Mouse (Mus musculus) limb, embryonic 10.5 days (tissue): ENCODE measurements around the gene Zc3h10. TPM values are rescaled to one million over a fixed set of nuclear protein-coding genes. Genes with fewer than 3 reads are reported as not detected.
"Not testable (repeated sequence)": the region's sequence is repeated elsewhere in the genome, so short reads cannot be mapped to it uniquely, and the experiment has no call there.

Source experiments
- DNase-seq: peaks from one replicate; pipeline ENCODE4 v3.0.0-alpha.2; 2017; ENCODE audit warnings: low spot score
- H3K27ac ChIP-seq: fragments of 300-500 bp; sonication (generic); 2 replicates; pipeline ENCODE4 v1.5.1; 2016; ENCODE audit warnings: mild to moderate bottlenecking
- H3K27me3 ChIP-seq: fragments of 300-500 bp; sonication (generic); 2 replicates; pipeline ENCODE4 v1.6.1; 2016; ENCODE audit warnings: low read depth, mild to moderate bottlenecking; ENCODE audit not compliant: poor library complexity, severe bottlenecking
- H3K36me3 ChIP-seq: fragments of 300-500 bp; sonication (generic); 2 replicates; pipeline ENCODE4 v1.6.1; 2016; ENCODE audit warnings: mild to moderate bottlenecking, moderate library complexity
- H3K4me1 ChIP-seq: fragments of 300-500 bp; sonication (generic); 2 replicates; pipeline ENCODE4 v1.6.1; 2016
- H3K4me3 ChIP-seq: fragments of 300-500 bp; sonication (generic); 2 replicates; pipeline ENCODE4 v1.5.1; 2016; ENCODE audit warnings: mild to moderate bottlenecking, moderate library complexity
- H3K9me3 ChIP-seq: fragments of 300-500 bp; sonication (generic); replicated peaks from 2 replicates; pipeline ENCODE4 v1.6.1; 2016; ENCODE audit warnings: mild to moderate bottlenecking
- WGBS: fragments of 180-500 bp; shearing (Covaris S2); methylation state at CpG from one replicate; pipeline ENCODE4 v1.1.7; 2016; 5-methylcytosine and 5-hydroxymethylcytosine counted together
- polyA plus RNA-seq: library from polyadenylated mRNA; unstranded; fragments of >200 nt; fragmentation: Nextera tagmentation; extraction: Ambion mirVana; gene quantifications from 2 replicates; pipeline ENCODE4 v1.2.1, GENCODE M21; 2016

The Zc3h10 gene
- polyA plus RNA-seq, 1 experiment from 2014 or later: 15.4 TPM

DNA sequence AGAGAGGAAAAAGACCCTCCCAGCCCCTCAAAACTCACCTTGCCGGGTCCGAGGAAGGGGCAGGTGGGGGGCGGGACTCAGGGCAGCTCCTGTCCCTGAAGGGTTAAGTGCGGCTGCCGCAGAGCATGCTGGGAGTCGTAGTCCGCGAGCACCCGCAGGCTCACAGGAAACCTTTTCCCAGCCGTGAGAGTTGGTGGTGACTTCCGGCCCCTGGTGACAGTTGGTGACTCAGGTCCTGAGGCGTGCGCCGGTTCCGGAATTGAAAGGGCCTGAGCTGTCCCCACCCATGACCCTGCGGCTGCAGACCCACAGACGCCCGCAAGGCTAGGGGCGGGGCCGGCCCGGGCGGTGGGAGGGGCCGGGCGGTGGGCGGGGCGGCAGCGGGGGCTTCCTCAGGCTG, 49.0 kb downstream of the Zc3h10 start, which contains the start of gene Myl6b:
Gene Myl6b, minus strand, starts transcription at position 96 of the 400 bp plus-strand sequence.
- Histone ChIP-seq H3K4me1 (peaks cover 33% of the 10 kb centered on the region), H3K9me3 (no peaks in the 10 kb centered on the region), H3K27ac (peak within 1 kb of the TSS; percentile 85), H3K27me3 (peaks cover 7% of the 10 kb centered on the region), H3K36me3 (0 out of 2 replicates have a peak, but pooled peaks cover 3% of the 10 kb centered on the region), H3K4me3 (peak within 1 kb of the TSS; percentile 65)
- under 1% methylated on average over 27 of the region's 27 CpGs for WGBS
- DNase-seq: peak; percentile 97

DNA sequence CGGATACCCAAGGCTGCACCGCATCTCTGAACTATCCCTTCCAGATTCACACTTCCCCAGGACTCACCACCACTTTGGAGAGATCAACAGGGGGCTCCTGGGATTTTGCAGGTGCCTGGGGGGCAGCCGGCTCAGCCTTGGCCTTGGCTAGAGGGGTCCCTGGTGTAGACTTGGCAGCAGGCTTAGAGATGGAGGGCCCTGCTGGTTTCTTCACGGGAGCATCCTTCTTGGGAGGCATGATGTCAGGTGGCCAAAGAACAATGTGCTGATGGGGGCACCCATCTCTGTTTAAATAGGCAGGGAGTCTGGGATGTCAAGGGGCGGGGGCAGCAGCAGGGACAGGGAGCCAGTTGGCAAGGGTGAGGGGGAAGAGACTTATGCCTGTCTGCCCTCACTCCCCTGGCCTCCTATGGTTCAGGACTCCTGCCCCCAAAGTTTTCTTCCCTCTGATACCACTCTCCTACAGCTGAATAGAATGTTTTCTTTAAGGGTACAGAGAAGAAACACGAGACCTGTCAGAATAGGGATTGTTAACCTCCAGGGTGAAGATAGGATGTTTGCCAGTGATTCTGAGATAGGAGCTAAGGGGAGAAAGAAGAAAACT, 50.3 kb downstream of the Zc3h10 start:
- Histone ChIP-seq H3K27me3 (peaks cover 7% of the 10 kb centered on the region), H3K36me3 (peaks cover 2% of the 10 kb centered on the region; the same call in 1 of the 2 replicates), H3K4me3 (peak overlapping the region; percentile 14; the same call in 1 of the 2 replicates), H3K4me1 (peaks cover 40% of the 10 kb centered on the region), H3K27ac (no peak overlapping the region), H3K9me3 (no peaks in the 10 kb centered on the region)
- 45% methylated on average over 6 of the region's 6 CpGs for WGBS
- DNase-seq: no peak

GRCm38 (mm10) chr10:128496509-128497077, 51.0 kb downstream of the Zc3h10 start:
- WGBS: 43% methylated on average over 6 of the region's 6 CpGs
- Histone ChIP-seq H3K36me3 (peaks cover 9% of the 10 kb centered on the region), H3K27ac (no peak overlapping the region), H3K9me3 (no peaks in the 10 kb centered on the region), H3K4me1 (peaks cover 46% of the 10 kb centered on the region), H3K4me3 (peak overlapping the region; percentile 14; the same call in 1 of the 2 replicates), H3K27me3 (peaks cover 7% of the 10 kb centered on the region)
- DNase-seq: no peak

DNA sequence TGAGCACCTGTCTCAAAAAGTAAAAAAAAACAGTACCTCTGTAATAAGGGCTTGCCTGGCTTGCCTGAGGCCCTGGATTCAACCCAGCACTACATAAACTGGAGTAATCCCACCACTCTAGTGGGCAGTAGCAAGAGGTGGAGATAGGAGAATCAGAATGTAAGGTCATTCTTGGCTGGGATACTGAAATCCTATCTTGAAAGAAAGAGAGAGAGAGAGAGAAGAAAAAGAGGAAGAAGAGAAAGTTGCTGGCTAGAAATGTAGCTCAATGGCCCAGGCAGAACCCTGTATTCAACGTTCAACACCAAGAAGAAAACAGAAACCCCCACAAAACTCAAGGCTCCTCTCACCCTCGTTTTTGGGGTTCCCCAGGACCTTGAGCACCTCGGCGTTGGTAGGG, 51.7 kb downstream of the Zc3h10 start:
- 77% methylated on average over 4 of the region's 4 CpGs for WGBS
- Histone ChIP-seq H3K9me3 (no peaks in the 10 kb centered on the region), H3K36me3 (peaks cover 16% of the 10 kb centered on the region), H3K27ac (no peak overlapping the region), H3K4me1 (peaks cover 53% of the 10 kb centered on the region), H3K4me3 (no peak overlapping the region), H3K27me3 (peaks cover 7% of the 10 kb centered on the region)
- DNase-seq: no peak

GRCm38 (mm10) chr10:128495270-128495669, 52.3 kb downstream of the Zc3h10 start:
- Histone ChIP-seq H3K36me3 (peaks cover 22% of the 10 kb centered on the region), H3K4me3 (peak overlapping the region; percentile 65), H3K4me1 (peaks cover 54% of the 10 kb centered on the region), H3K27me3 (peaks cover 7% of the 10 kb centered on the region), H3K27ac (no peak overlapping the region), H3K9me3 (no peaks in the 10 kb centered on the region)
- DNase-seq: no peak
- 88% methylated on average over 2 of the region's 2 CpGs for WGBS

GRCm38 (mm10) chr10:128494667-128495245, 52.8 kb downstream of the Zc3h10 start:
- WGBS: 62% methylated on average over 11 of the region's 11 CpGs
- Histone ChIP-seq H3K27me3 (peaks cover 7% of the 10 kb centered on the region), H3K4me1 (peaks cover 54% of the 10 kb centered on the region), H3K4me3 (peak overlapping the region; percentile 65), H3K36me3 (peaks cover 27% of the 10 kb centered on the region), H3K9me3 (no peaks in the 10 kb centered on the region), H3K27ac (peak overlapping the region; percentile 90)
- no peak for DNase-seq

DNA sequence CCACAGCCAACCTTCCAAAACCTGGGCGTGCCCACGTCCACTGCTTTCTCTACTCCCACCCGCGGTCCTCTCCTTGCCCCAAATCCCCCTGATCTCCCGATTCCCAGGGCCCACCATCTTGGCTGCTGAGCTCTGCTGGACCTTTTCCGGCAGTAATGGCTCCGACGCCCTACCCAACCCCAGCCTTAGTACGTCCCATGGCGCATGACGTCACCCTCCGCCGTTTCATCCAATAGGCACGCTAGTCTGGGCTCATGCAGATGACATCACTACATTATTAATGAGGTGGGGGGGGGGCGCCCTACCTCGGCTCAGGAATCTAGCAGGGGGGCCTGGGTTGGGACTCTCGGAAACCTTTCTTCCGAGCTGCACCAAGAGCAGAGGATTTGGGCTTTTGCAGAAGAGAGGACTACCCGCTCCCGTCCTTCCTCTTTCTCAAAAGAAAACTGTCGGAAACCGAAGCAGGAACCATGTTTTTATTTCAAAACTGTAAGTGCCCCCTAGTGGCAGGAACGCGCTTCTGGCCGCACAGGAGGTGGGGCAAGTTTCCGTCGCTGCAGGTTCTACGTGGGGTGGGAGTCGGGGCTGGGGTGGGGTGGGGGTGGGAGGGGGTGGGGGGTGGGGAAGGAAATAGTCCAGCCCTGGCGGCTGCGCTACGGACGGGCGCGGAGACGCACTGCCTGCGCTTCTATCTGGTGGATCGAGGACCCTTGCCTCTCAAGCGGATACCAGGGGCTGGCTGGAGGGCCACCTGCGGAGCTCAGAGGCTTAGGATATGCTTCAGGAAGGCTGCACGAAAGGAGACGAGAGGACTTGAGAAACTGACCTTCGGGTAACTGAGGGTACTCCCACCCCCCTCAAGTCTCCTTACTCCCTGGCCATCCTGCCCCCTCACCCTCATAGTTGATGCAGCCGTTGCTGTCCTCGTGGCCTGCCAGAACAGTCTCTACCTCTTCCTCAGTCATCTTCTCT, 53.6 kb downstream of the Zc3h10 start, which contains the start of gene Myl6:
Gene Myl6, minus strand, starts transcription at position 451 of the 972 bp plus-strand sequence.
- WGBS: under 1% methylated on average over 45 of the region's 45 CpGs
- peak within 1 kb of the TSS; percentile 65 for H3K4me3 ChIP-seq

DNA sequence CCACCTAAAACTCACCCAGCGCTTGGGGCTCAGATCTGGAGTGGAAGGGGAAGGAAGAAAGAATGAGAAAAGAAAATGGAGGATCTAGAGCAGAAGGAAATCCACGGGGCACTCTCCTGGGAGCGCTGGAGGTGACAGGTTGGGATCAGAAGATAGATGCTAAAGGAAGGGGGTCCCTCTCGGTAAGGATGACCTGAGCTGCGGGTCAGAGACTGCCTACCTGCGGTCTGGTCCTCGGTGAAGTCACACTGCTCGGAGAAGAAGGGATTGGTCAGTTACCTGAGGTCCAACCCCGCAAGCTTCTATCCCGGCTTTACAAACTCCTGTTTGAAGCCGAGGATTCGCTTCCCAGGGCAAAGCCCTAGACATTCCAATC, 54.3 kb downstream of the Zc3h10 start:
- H3K9me3 ChIP-seq: no peaks in the 10 kb centered on the region
- peaks cover 7% of the 10 kb centered on the region for H3K27me3 ChIP-seq
- WGBS: 0% methylated on average over 12 of the region's 12 CpGs
- peaks cover 42% of the 10 kb centered on the region for H3K36me3 ChIP-seq
- DNase-seq: peak; percentile 47
- H3K27ac ChIP-seq: peak overlapping the region; percentile 90
- peaks cover 46% of the 10 kb centered on the region for H3K4me1 ChIP-seq
- H3K4me3 ChIP-seq: peak overlapping the region; percentile 65

More for the DNA sequence above, 53.6 kb downstream of the Zc3h10 start, which contains the start of gene Myl6:
- peaks cover 49% of the 10 kb centered on the region for H3K4me1 ChIP-seq
- no peaks in the 10 kb centered on the region for H3K9me3 ChIP-seq
- H3K27ac ChIP-seq: peak within 1 kb of the TSS; percentile 90
- H3K27me3 ChIP-seq: peaks cover 7% of the 10 kb centered on the region
- peaks cover 35% of the 10 kb centered on the region for H3K36me3 ChIP-seq
- peak; percentile 98 for DNase-seq

- H3K27me3 ChIP-seq: peaks cover 7% of the 10 kb centered on the region
- peak; percentile 66 for DNase-seq
- no peaks in the 10 kb centered on the region for H3K9me3 ChIP-seq
- H3K4me1 ChIP-seq: peaks cover 41% of the 10 kb centered on the region
- WGBS: 34% methylated on average over 12 of the region's 12 CpGs
- peak overlapping the region; percentile 90 for H3K27ac ChIP-seq
- H3K4me3 ChIP-seq: peak overlapping the region; percentile 65
- H3K36me3 ChIP-seq: peaks cover 47% of the 10 kb centered on the region
These were observed 54.8 kb downstream of the Zc3h10 start for GRCm38 (mm10) chr10:128492633-128493311.

GRCm38 (mm10) chr10:128492051-128492450, 55.5 kb downstream of the Zc3h10 start:
- H3K9me3 ChIP-seq, H3K27ac ChIP-seq, H3K27me3 ChIP-seq, DNase-seq: not testable (repeated sequence)
- H3K36me3 ChIP-seq: peaks cover 54% of the 10 kb centered on the region
- peaks cover 39% of the 10 kb centered on the region for H3K4me1 ChIP-seq
- peak overlapping the region; percentile 65 for H3K4me3 ChIP-seq
- 79% methylated on average over 8 of the region's 8 CpGs for WGBS
